Mouse (Mus musculus) midbrain, embryonic 16.5 days (tissue): ENCODE measurements at regions not wholly inside any gene's neighbourhood (a gene's known extent, or its start where the extent isn't known, plus 50 kb on each side); places are given as distances from the start of the nearest gene placed in this dataset.
"Not testable (repeated sequence)": the region's sequence is repeated elsewhere in the genome, so short reads cannot be mapped to it uniquely, and the experiment has no call there.

Source experiments
- ATAC-seq: fragments of 200-750 bp; cut with Nextera tagmentation; 2 replicates; pipeline ENCODE4 v1.8.0; 2017; ENCODE audit warnings: moderate TSS enrichment
- H3K27ac ChIP-seq: fragments of 300-500 bp; sonication (generic); 2 replicates; pipeline ENCODE4 v1.5.1; 2014; ENCODE audit warnings: mild to moderate bottlenecking, low read length, mixed read lengths
- H3K27me3 ChIP-seq: fragments of 300-500 bp; sonication (generic); 2 replicates; pipeline ENCODE4 v1.6.1; 2014; ENCODE audit warnings: low read depth, low read length, mixed read lengths; ENCODE audit not compliant: control insufficient read depth, insufficient read depth
- H3K36me3 ChIP-seq: fragments of 300-500 bp; sonication (generic); 2 replicates; pipeline ENCODE4 v1.6.1; 2014; ENCODE audit warnings: mild to moderate bottlenecking, low read length, moderate library complexity, mixed read lengths; ENCODE audit not compliant: control insufficient read depth, insufficient read depth
- H3K4me1 ChIP-seq: fragments of 300-500 bp; sonication (generic); 2 replicates; pipeline ENCODE4 v1.6.1; 2014; ENCODE audit warnings: mild to moderate bottlenecking, low read length, mixed read lengths; ENCODE audit not compliant: control insufficient read depth, insufficient read depth
- H3K4me2 ChIP-seq: fragments of 300-500 bp; sonication (generic); 2 replicates; pipeline ENCODE4 v1.6.1; 2014; ENCODE audit warnings: mild to moderate bottlenecking, low read length, mixed read lengths
- H3K4me3 ChIP-seq: fragments of 300-500 bp; sonication (generic); 2 replicates; pipeline ENCODE4 v1.5.1; 2014; ENCODE audit warnings: low read depth, mild to moderate bottlenecking, low read length, moderate library complexity, mixed read lengths
- H3K9ac ChIP-seq: fragments of 300-500 bp; sonication (generic); 2 replicates; pipeline ENCODE4 v1.6.1; 2014; ENCODE audit warnings: low read depth, low read length, mixed read lengths
- H3K9me3 ChIP-seq: fragments of 300-500 bp; sonication (generic); replicated peaks from 2 replicates; pipeline ENCODE4 v1.6.1; 2014; ENCODE audit warnings: mild to moderate bottlenecking, low read length, mixed read lengths; ENCODE audit not compliant: control insufficient read depth, poor library complexity, severe bottlenecking
- WGBS: fragments of 180-500 bp; shearing (Covaris S2); extraction: QIAGEN DNeasy Blood & Tissue Kit; methylation state at CpG from one replicate; pipeline ENCODE4 v1.1.7; 2014; 5-methylcytosine and 5-hydroxymethylcytosine counted together

- no peak overlapping the region for H3K9ac ChIP-seq
- 85% methylated on average over 1 of the region's 1 CpGs for WGBS
- ATAC-seq = no peak
- no peak overlapping the region for H3K27ac ChIP-seq
- no peak overlapping the region for H3K4me2 ChIP-seq
- no peaks in the 10 kb centered on the region for H3K4me1 ChIP-seq
- no peaks in the 10 kb centered on the region for H3K27me3 ChIP-seq
- H3K9me3 ChIP-seq = no peaks in the 10 kb centered on the region
- H3K36me3 ChIP-seq = no peaks in the 10 kb centered on the region
- no peak overlapping the region for H3K4me3 ChIP-seq
Observed at GRCm38 (mm10) chr14:84610476-84610875, 167.1 kb downstream of the Pcdh17 start.

DNA sequence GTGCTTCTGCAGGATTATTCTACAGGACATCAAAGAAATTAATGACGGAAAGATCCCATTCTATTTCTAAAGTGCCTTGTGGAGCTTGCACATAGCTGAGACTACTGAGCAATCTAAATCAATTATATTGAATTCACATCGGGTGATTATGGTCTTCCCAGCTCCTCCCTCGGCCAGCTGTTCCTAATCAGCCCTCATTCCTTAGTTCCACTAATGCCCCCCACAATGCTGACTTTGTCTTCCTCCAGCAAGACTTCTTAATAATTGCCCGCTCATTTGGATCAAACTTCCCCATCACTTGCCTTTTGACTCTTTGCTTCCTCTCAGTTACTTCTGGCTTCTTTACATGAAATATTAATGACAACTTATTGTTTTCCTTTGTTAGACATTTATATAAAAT lies 169.2 kb downstream of the Pcdh17 start:
- H3K9me3 ChIP-seq = no peaks in the 10 kb centered on the region
- no peaks in the 10 kb centered on the region for H3K4me1 ChIP-seq
- no peak overlapping the region for H3K4me3 ChIP-seq
- no peak overlapping the region for H3K4me2 ChIP-seq
- no peak overlapping the region for H3K9ac ChIP-seq
- no peak for ATAC-seq
- no peaks in the 10 kb centered on the region for H3K36me3 ChIP-seq
- H3K27ac ChIP-seq = no peak overlapping the region
- no peaks in the 10 kb centered on the region for H3K27me3 ChIP-seq
- 27% methylated on average over 4 of the region's 4 CpGs for WGBS

GRCm38 (mm10) chr14:84645026-84645425 lies 201.7 kb downstream of the Pcdh17 start:
- Histone ChIP-seq H3K27me3 (no peaks in the 10 kb centered on the region), H3K4me2 (no peak overlapping the region), H3K27ac (no peak overlapping the region), H3K9me3 (no peaks in the 10 kb centered on the region), H3K9ac (no peak overlapping the region), H3K4me1 (no peaks in the 10 kb centered on the region), H3K4me3 (no peak overlapping the region), H3K36me3 (no peaks in the 10 kb centered on the region)
- ATAC-seq = no peak
- 49% methylated on average over 1 of the region's 1 CpGs for WGBS

DNA sequence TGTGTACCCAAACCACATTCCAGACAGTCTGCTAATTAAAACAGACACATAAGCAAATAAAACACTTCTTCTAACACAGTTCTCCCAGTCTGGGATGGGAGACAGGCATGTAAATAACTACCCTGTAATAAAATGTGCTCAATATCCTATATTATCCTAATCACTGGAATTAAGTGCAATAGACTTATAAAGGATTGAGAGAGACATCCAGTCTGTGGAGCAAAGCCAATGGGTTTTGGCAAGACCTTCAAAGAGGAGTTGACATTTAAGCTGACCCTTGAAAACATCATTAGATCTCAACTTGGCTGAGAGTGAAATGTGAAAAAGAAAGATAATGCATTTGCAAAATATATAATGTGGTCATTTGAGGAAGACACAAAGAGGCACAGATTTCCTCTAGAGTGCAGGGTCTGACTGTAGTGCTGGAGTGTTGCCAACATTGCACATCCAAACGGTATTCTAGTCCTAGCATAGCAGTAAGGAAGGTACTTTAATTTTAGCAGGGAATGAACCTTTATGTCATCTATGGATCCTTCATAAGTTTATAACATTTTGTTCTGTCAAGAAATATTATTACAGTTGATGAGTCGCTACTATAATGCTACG lies 202.7 kb downstream of the Pcdh17 start:
- Histone ChIP-seq H3K36me3 (no peaks in the 10 kb centered on the region), H3K4me2 (no peak overlapping the region), H3K27ac (no peak overlapping the region), H3K4me3 (no peak overlapping the region), H3K4me1 (no peaks in the 10 kb centered on the region), H3K27me3 (no peaks in the 10 kb centered on the region), H3K9me3 (no peaks in the 10 kb centered on the region), H3K9ac (no peak overlapping the region)
- WGBS = 79% methylated on average over 3 of the region's 3 CpGs
- ATAC-seq = no peak

DNA sequence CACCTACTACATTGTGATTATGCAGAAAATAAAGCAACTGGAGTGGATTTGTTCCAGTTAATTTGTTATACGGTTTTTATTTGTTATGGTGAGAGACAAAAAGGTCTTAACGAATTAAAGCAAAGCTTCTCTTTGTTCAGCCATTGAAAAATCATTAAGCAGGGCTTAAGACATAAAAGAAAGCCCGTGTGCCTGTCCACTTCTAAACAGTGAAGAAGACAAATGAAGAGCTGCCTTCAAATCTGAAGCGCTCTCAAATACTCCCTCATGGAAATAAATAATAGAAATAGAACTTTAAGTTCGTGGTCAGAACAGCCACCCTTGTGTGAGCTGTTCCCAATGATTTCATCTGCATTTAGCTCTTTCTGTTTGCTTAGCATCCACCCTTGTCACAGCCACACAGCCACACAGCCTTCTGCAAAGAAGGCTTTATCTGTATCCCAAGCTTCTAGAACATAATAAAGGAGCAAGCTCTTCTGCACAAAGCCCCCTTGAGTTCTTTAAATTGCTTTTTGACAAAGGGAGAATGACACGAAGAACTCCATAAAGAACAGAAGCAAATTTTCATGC lies 215.9 kb downstream of the Pcdh17 start:
- no peak for ATAC-seq
- 0 out of 2 replicates have a peak overlapping the region, but pooled peaks have one; percentile 3 for H3K4me2 ChIP-seq
- WGBS = 2% methylated on average over 6 of the region's 6 CpGs

DNA sequence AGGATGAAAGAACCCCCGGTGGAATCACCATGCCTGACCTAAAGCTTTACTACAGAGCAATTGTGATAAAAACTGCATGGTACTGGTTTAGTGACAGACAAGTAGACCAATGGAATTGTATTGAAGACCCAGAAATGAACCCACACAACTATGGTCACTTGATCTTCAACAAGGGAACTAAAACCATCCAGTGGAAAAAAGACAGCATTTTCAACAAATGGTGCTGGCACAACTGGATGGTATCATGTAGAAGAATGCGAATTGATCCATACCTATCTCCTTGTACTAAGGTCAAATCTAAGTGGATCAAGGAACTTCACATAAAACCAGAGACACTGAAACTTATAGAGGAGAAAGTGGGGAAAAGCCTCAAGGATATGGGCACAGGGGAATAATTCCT lies 224.3 kb downstream of the Pcdh17 start:
- not testable (repeated sequence) for H3K9me3 ChIP-seq, H3K4me1 ChIP-seq, H3K4me3 ChIP-seq, H3K9ac ChIP-seq, H3K27ac ChIP-seq, ATAC-seq, H3K36me3 ChIP-seq, H3K27me3 ChIP-seq, H3K4me2 ChIP-seq
- 95% methylated on average over 2 of the region's 2 CpGs for WGBS

More for the DNA sequence above, 215.9 kb downstream of the Pcdh17 start:
- no peaks in the 10 kb centered on the region for H3K36me3 ChIP-seq
- H3K27me3 ChIP-seq = no peaks in the 10 kb centered on the region
- H3K4me3 ChIP-seq = no peak overlapping the region
- no peak overlapping the region for H3K27ac ChIP-seq
- no peaks in the 10 kb centered on the region for H3K9me3 ChIP-seq
- peaks cover 5% of the 10 kb centered on the region; the same call in 1 of the 2 replicates for H3K4me1 ChIP-seq
- no peak overlapping the region for H3K9ac ChIP-seq

DNA sequence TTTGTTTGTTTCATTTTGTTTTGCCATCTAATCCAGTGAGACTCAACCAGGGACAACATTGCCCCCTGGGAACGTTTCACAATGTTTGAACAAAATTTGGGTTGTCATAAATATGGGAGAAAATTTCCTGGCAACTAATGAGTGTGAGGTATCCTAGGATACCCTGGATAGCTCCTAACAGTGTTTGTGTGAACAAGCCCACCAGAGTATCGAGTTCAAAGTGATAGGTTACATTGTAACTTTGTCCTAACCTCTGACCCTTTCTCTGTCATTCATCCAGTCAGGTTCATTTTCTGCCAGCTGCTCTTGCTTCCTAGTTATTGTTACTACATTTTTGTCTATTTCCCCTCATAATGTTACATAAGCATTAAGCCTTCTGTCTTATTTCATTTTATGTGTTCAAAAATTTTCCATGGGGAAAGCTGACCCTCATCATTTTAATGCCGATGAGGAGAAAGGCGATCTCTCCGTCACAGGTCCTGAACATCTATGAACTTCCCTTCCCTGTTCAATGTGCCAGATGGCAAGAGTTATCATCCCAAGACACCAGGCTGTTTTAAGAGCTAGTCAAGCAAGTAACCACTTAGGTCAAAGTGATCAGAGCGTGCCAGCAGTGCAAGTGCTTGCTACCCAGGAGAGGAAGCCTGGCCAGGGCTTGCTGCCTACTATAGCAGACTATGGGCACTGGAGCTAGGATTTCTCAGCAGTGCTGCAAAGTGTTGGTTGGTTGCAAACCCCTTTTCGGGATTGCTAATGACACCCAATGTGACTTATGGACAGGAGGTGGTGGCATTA lies 228.5 kb downstream of the Pcdh17 start:
- H3K27ac ChIP-seq = no peak overlapping the region
- ATAC-seq = no peak
- no peaks in the 10 kb centered on the region for H3K9me3 ChIP-seq
- H3K36me3 ChIP-seq = no peaks in the 10 kb centered on the region
- H3K4me3 ChIP-seq = no peak overlapping the region
- H3K4me2 ChIP-seq = no peak overlapping the region
- 74% methylated on average over 7 of the region's 7 CpGs for WGBS
- H3K27me3 ChIP-seq = no peaks in the 10 kb centered on the region
- no peak overlapping the region for H3K9ac ChIP-seq
- H3K4me1 ChIP-seq = no peaks in the 10 kb centered on the region

DNA sequence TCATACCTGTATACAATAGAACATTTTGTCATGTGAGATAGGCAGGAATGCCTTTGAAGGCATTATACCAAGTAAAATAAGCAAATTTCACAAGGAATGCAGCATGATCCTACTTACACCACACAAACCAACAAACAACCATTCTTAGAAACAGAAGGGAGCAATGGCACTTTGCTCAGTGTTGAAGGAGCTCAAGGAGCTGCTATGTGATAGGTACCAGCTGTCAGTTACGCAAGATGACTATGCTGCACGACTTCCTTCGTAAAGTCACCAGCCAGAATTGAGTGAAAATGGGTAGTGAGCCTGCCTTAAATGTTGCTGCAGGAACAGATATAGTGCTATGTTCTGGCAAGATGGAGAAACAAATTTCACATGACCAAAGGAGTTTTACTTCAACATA lies 243.5 kb downstream of the Pcdh17 start:
- ATAC-seq = no peak
- no peaks in the 10 kb centered on the region for H3K36me3 ChIP-seq

DNA sequence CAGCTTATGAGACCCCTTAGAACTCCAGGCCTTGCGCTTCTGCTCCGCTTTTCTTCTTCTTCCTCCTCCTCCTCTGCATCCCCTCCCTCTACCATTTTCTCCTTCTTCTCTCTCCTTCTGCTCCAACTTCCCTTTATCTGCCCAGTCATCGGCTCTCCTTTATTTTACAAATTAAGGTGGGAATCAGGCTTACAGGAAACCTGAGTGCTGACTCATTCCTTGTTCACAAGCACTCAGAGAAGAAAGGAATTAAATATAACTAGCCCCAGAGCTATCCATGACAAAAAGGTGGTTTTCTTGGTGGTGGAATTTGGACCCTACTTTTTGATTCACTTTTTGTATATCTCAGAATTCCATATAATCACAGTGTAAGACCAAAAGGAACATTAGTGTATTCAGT lies 247.4 kb downstream of the Pcdh17 start:
- Histone ChIP-seq H3K9ac (no peak overlapping the region), H3K27ac (no peak overlapping the region), H3K4me1 (no peaks in the 10 kb centered on the region), H3K9me3 (no peaks in the 10 kb centered on the region), H3K27me3 (no peaks in the 10 kb centered on the region), H3K4me3 (no peak overlapping the region), H3K36me3 (no peaks in the 10 kb centered on the region), H3K4me2 (no peak overlapping the region)
- no peak for ATAC-seq
- 80% methylated on average over 3 of the region's 3 CpGs for WGBS

More for the DNA sequence above, 243.5 kb downstream of the Pcdh17 start:
- H3K4me2 ChIP-seq = no peak overlapping the region
- no peak overlapping the region for H3K9ac ChIP-seq
- 95% methylated on average over 3 of the region's 3 CpGs for WGBS
- H3K27ac ChIP-seq = no peak overlapping the region
- H3K4me1 ChIP-seq = no peaks in the 10 kb centered on the region
- H3K9me3 ChIP-seq = no peaks in the 10 kb centered on the region
- no peaks in the 10 kb centered on the region for H3K27me3 ChIP-seq
- H3K4me3 ChIP-seq = no peak overlapping the region
